Mouse (Mus musculus) heart, embryonic 11.5 days (tissue): ENCODE data around the gene Amhr2. TPM values are rescaled to one million over a fixed set of nuclear protein-coding genes. Genes with fewer than 3 reads are reported as not detected.

ENCODE experiments used
- ATAC-seq: fragments of 200-750 bp; cut with Nextera tagmentation; replicated peaks from 2 replicates; pipeline ENCODE4 v1.8.0; 2017; ENCODE audit warnings: moderate library complexity; ENCODE audit not compliant: insufficient number of reproducible peaks, low FRiP score, low TSS enrichment
- H3K27ac ChIP-seq: fragments of 300-500 bp; sonication (generic); 2 replicates; pipeline ENCODE4 v1.5.1; 2014; ENCODE audit warnings: mild to moderate bottlenecking, low read depth, low read length
- H3K27me3 ChIP-seq: fragments of 300-500 bp; sonication (generic); 2 replicates; pipeline ENCODE4 v1.6.1; 2014; ENCODE audit warnings: mild to moderate bottlenecking, low read length, mixed read lengths; ENCODE audit not compliant: control insufficient read depth, insufficient read depth
- H3K36me3 ChIP-seq: fragments of 300-500 bp; sonication (generic); 2 replicates; pipeline ENCODE4 v1.6.1; 2014; ENCODE audit warnings: mild to moderate bottlenecking, low read length, moderate library complexity, mixed read lengths; ENCODE audit not compliant: control insufficient read depth, insufficient read depth
- H3K4me1 ChIP-seq: fragments of 300-500 bp; sonication (generic); 2 replicates; pipeline ENCODE4 v1.6.1; 2014; ENCODE audit warnings: low read length; ENCODE audit not compliant: control insufficient read depth, insufficient read depth
- H3K4me2 ChIP-seq: fragments of 300-500 bp; sonication (generic); 2 replicates; pipeline ENCODE4 v1.6.1; 2014; ENCODE audit warnings: mild to moderate bottlenecking, moderate library complexity
- H3K4me3 ChIP-seq: fragments of 300-500 bp; sonication (generic); 2 replicates; pipeline ENCODE4 v1.5.1; 2014; ENCODE audit warnings: low read depth, low read length
- H3K9ac ChIP-seq: fragments of 300-500 bp; sonication (generic); 2 replicates; pipeline ENCODE4 v1.6.1; 2014; ENCODE audit warnings: mild to moderate bottlenecking, low read depth, low read length, moderate library complexity
- H3K9me3 ChIP-seq: fragments of 300-500 bp; sonication (generic); replicated peaks from 2 replicates; pipeline ENCODE4 v1.6.1; 2016; ENCODE audit warnings: low read length; ENCODE audit not compliant: control insufficient read depth
- WGBS: fragments of 180-500 bp; shearing (Covaris S2); extraction: QIAGEN DNeasy Blood & Tissue Kit; methylation state at CpG from one replicate; pipeline ENCODE4 v1.1.7; 2014; ENCODE audit not compliant: insufficient replicate concordance; 5-methylcytosine and 5-hydroxymethylcytosine counted together
- polyA plus RNA-seq: library from polyadenylated mRNA; unstranded; fragments of >200 nt; fragmentation: Nextera tagmentation; extraction: Ambion mirVana; gene quantifications from 2 replicates; pipeline ENCODE4 v1.2.1, GENCODE M21; 2014

Amhr2 gene
- polyA plus RNA-seq, 1 experiment from 2014 or later, result 1.2 TPM

DNA sequence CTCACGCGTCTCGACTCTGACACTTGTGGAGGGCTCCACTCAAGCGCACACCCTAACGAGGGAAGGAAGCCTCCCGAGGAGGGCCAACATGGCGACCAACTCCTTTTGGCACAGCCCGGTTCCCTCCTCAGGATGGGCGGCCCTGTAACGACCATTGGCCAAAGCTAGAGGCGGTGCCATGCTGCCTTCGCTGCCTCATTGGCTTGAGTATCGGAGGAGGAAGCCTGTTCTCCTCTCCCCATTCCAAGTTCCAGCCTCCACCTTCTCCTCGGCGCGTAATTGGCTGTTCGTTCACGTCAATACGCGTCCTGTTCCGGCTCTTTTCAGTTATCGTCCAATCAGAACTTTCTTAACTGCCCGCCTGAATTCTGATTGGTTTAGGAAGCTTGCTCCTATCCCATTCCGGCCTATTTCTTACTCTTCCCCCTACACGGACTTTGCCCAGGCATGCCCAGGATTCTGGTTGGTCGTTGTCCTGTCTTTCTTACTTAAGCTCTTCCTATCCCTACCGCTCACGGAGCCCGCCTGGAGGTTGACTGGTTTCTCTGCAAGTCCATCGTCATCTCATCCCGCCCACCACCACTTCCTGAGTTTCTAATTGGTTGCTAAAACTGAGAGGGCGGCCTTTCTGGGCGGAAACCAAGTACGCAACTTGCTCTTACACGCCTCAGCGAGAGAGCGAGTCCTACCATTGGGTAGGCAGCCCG, 39.5 kb upstream of the Amhr2 start, which contains the start of gene Sp1:
TSS of gene Sp1 (plus strand) at position 655 of the 707 bp plus-strand sequence.
- under 1% methylated on average over 37 of the region's 38 CpGs for WGBS
- H3K27ac ChIP-seq, result peak within 1 kb of the TSS; percentile 99

GRCm38 (mm10) chr15:102406196-102406911, 38.8 kb upstream of the Amhr2 start:
- ATAC-seq, result peak; percentile 95
- H3K27me3 ChIP-seq, result no peaks in the 10 kb centered on the region
- no peaks in the 10 kb centered on the region for H3K9me3 ChIP-seq
- 1% methylated on average over 22 of the region's 69 CpGs for WGBS
- peak overlapping the region; percentile 58 for H3K4me2 ChIP-seq
- H3K27ac ChIP-seq, result peak overlapping the region; percentile 99
- peaks cover 32% of the 10 kb centered on the region for H3K36me3 ChIP-seq
- H3K4me1 ChIP-seq, result peaks cover 11% of the 10 kb centered on the region; the same call in 1 of the 2 replicates
- H3K4me3 ChIP-seq, result peak overlapping the region; percentile 77
- H3K9ac ChIP-seq, result peak overlapping the region; percentile 93

More for the DNA sequence above, 39.5 kb upstream of the Amhr2 start, which contains the start of gene Sp1:
- Histone ChIP-seq H3K27me3 (no peaks in the 10 kb centered on the region), H3K4me3 (peak within 1 kb of the TSS; percentile 77), H3K4me2 (peak within 1 kb of the TSS; percentile 67), H3K4me1 (peaks cover 10% of the 10 kb centered on the region; the same call in 1 of the 2 replicates), H3K36me3 (peaks cover 29% of the 10 kb centered on the region), H3K9ac (peak within 1 kb of the TSS; percentile 93), H3K9me3 (no peaks in the 10 kb centered on the region)
- peak; percentile 94 for ATAC-seq

DNA sequence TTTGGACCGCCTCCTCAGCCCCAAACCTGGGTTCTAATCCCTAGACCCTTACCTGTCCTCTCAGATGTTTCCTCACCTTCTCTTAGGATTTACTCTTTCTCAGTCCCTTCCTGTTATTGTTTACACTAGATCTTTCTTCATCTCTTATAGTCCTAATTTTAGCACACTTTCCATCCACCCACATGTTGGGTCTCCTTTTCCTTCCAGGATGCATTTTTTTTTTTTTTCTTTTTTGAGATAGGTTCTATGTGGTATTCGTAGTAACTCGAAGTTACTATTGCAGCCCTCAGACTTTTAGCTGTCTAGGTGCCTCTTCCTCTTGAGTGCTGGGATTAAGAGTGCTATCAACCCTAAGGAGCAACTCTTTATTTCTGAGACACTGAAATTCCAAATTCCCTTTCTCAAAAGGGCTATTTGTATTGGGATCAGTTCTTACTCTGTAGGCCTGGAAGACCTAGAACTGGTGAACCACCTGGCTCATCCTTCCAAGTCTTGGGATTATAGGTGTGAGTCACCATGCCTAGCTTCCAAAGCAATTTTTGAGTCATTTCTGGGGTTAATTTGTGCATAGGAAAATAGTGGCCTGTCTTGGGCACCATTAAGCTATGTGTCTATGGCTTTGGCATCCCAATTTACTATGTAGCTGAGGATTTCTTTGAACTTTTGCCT, 38.1 kb upstream of the Amhr2 start:
- no peak for ATAC-seq
- Histone ChIP-seq H3K4me3 (peak overlapping the region; percentile 77), H3K27ac (peak overlapping the region; percentile 99), H3K9me3 (no peaks in the 10 kb centered on the region), H3K9ac (peak overlapping the region; percentile 93), H3K27me3 (no peaks in the 10 kb centered on the region), H3K4me2 (peak overlapping the region; percentile 58), H3K36me3 (peaks cover 32% of the 10 kb centered on the region), H3K4me1 (peaks cover 11% of the 10 kb centered on the region; the same call in 1 of the 2 replicates)
- 22% methylated on average over 3 of the region's 3 CpGs for WGBS

- no peak overlapping the region for H3K9ac ChIP-seq
- H3K9me3 ChIP-seq, result no peaks in the 10 kb centered on the region
- H3K4me2 ChIP-seq, result no peak overlapping the region
- peaks cover 11% of the 10 kb centered on the region; the same call in 1 of the 2 replicates for H3K4me1 ChIP-seq
- WGBS, result 92% methylated on average over 10 of the region's 10 CpGs
- no peaks in the 10 kb centered on the region for H3K27me3 ChIP-seq
- H3K36me3 ChIP-seq, result peaks cover 32% of the 10 kb centered on the region
- H3K4me3 ChIP-seq, result no peak overlapping the region
- no peak for ATAC-seq
- H3K27ac ChIP-seq, result no peak overlapping the region
Observed at GRCm38 (mm10) chr15:102407681-102408557, 37.2 kb upstream of the Amhr2 start.

DNA sequence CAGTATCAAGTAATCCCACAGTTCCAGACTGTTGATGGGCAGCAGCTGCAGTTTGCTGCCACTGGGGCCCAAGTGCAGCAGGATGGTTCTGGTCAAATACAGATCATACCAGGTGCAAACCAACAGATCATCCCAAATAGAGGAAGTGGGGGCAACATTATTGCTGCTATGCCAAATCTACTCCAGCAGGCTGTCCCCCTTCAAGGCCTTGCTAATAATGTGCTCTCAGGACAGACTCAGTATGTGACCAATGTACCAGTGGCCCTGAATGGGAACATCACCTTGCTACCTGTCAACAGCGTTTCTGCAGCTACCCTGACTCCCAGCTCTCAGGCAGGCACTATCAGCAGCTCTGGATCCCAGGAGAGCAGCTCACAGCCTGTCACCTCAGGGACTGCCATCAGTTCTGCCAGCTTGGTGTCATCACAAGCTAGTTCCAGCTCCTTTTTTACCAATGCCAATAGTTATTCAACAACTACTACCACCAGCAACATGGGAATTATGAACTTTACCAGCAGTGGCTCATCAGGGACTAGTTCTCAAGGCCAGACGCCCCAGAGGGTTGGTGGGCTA, 36.5 kb upstream of the Amhr2 start:
- no peak for ATAC-seq
- Histone ChIP-seq H3K27me3 (no peaks in the 10 kb centered on the region), H3K4me3 (no peak overlapping the region), H3K9ac (peak overlapping the region; percentile 1; the same call in 1 of the 2 replicates), H3K4me1 (peaks cover 11% of the 10 kb centered on the region; the same call in 1 of the 2 replicates), H3K27ac (no peak overlapping the region), H3K36me3 (peaks cover 32% of the 10 kb centered on the region), H3K4me2 (no peak overlapping the region), H3K9me3 (no peaks in the 10 kb centered on the region)
- WGBS, result 76% methylated on average over 2 of the region's 2 CpGs

DNA sequence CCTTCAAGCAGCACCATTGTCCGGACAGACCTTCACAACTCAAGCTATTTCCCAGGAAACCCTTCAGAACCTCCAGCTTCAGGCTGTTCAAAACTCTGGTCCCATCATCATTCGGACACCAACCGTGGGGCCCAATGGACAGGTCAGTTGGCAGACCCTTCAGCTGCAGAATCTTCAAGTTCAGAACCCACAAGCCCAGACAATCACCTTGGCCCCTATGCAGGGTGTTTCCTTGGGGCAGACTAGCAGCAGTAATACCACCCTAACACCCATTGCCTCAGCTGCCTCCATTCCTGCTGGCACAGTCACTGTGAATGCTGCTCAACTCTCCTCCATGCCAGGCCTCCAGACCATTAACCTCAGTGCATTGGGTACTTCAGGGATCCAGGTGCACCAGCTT, 35.9 kb upstream of the Amhr2 start:
- WGBS, result 95% methylated on average over 3 of the region's 3 CpGs
- H3K4me1 ChIP-seq, result peaks cover 11% of the 10 kb centered on the region; the same call in 1 of the 2 replicates
- H3K9me3 ChIP-seq, result no peaks in the 10 kb centered on the region
- no peak for ATAC-seq
- no peak overlapping the region for H3K27ac ChIP-seq
- peaks cover 36% of the 10 kb centered on the region for H3K36me3 ChIP-seq
- no peak overlapping the region for H3K4me3 ChIP-seq
- H3K9ac ChIP-seq, result no peak overlapping the region; the same call in 1 of the 2 replicates
- H3K4me2 ChIP-seq, result peak overlapping the region; percentile 27; the same call in 1 of the 2 replicates
- no peaks in the 10 kb centered on the region for H3K27me3 ChIP-seq

DNA sequence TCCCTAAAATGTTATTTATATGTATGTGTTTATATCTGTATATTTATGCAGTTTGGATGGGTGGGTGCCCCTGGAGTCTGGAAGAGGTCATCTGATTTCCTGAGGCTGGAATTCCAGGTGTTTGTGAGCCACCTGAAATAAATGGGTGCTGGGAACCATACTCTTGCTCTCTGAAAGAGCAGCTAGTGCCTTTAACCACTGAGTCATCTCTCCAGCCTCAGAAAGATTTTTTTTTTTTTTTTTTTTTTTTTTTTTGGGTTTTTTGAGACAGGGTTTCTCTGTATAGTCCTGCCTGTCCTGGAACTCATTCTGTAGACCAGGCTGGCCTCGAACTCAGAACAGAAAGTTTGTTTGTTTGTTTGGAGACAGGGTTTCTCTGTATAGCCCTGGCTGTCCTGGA, 34.1 kb upstream of the Amhr2 start:
- no peak overlapping the region for H3K27ac ChIP-seq
- whole genome bisulfite sequencing, result 96% methylated on average over 1 of the region's 1 CpGs
- no peak overlapping the region for H3K4me3 ChIP-seq

More for the DNA sequence above, 34.1 kb upstream of the Amhr2 start:
- peaks cover 11% of the 10 kb centered on the region; the same call in 1 of the 2 replicates for H3K4me1 ChIP-seq
- peak overlapping the region; percentile 29 for H3K4me2 ChIP-seq
- no peaks in the 10 kb centered on the region for H3K9me3 ChIP-seq
- no peak overlapping the region for H3K9ac ChIP-seq
- peaks cover 37% of the 10 kb centered on the region for H3K36me3 ChIP-seq
- no peaks in the 10 kb centered on the region for H3K27me3 ChIP-seq
- ATAC-seq, result no peak
